Mouse (Mus musculus) E14TG2a.4 (cell line): ENCODE data around the gene Aanat.

Source experiments
- CTCF ChIP-seq: conservative IDR thresholded peaks from 2 replicates; pipeline ENCODE4 v1.5.1; 2014; ENCODE audit warnings: low read length
- NANOG ChIP-seq: IDR thresholded peaks from 2 replicates; pipeline ENCODE4 v1.6.1; 2014; ENCODE audit warnings: borderline replicate concordance, low read length, mixed read lengths

- TF ChIP-seq CTCF: no peak
- TF ChIP-seq NANOG: no peak
Observed at GRCm38 (mm10) chr11:116596766-116597165, 10.5 kb downstream of the Aanat start.
